Mouse (Mus musculus): ENCODE results near the gene Olfr486.
"Not testable (repeated sequence)": the region's sequence is repeated elsewhere in the genome, so short reads cannot be mapped to it uniquely, and the experiment has no call there.

Gene Olfr486

GRCm38 (mm10) chr7:108172642-108173041 is at the start of gene Olfr486:
Gene Olfr486, minus strand, starts transcription at chr7:108172742.
- not testable (repeated sequence) for DNase-seq (ENCODE audit: low spot score in 2 of 2)

- DNase-seq (ENCODE audit: low spot score in 2 of 2): not testable (repeated sequence)
These were observed 42.0 kb upstream of the Olfr486 start, which contains the start of gene Olfr487 for GRCm38 (mm10) chr7:108214536-108214935. Gene Olfr487, minus strand, starts transcription at chr7:108214636.

DNA sequence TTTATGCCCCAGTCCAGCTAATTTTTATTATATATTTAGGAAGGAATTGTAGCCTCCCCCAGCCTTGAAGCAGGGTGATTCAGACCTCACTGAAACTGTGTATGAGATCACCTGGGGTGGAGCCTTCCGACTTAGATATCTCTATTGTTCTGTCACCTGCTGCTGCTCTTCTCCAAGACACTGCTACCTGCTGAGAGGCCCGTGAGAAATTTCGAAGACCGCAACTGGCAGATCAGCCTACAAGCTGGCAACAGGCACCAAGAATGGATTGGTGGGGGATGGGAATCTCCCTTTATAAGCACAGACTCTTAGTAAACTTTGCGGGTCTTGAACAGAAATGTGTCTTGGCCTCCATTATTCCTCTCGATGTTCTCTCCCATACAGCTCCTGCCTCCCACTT is 24.4 kb upstream of the Olfr486 start:
- DNase-seq (ENCODE audit: low spot score in 2 of 2): no peak

GRCm38 (mm10) chr7:108196337-108196736 is 23.8 kb upstream of the Olfr486 start:
- DNase-seq (ENCODE audit: low spot score in 2 of 2): not testable (repeated sequence)

GRCm38 (mm10) chr7:108192714-108193113 is 20.2 kb upstream of the Olfr486 start:
- DNase-seq (ENCODE audit: low spot score in 2 of 2): not testable (repeated sequence)

DNA sequence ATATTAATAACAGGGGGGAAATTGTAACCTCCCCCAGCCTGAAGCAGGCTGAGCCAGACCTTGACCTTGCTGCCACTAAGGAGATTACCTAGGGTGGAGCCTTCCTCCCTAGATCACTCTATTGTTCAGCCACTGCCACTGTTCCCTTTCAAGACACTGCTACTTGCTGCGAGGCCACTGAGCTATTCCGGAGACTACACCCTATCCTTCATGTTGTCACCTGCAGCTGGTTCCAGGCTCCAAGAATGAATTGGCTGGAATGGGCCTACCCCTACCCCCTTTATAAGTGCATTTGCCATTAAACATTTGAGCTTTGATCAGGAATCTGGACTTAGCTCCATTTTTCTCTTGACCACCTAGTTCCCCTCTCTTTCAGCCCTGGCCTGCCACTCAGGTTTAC is 18.7 kb upstream of the Olfr486 start:
- DNase-seq (ENCODE audit: low spot score in 2 of 2): not testable (repeated sequence)

DNA sequence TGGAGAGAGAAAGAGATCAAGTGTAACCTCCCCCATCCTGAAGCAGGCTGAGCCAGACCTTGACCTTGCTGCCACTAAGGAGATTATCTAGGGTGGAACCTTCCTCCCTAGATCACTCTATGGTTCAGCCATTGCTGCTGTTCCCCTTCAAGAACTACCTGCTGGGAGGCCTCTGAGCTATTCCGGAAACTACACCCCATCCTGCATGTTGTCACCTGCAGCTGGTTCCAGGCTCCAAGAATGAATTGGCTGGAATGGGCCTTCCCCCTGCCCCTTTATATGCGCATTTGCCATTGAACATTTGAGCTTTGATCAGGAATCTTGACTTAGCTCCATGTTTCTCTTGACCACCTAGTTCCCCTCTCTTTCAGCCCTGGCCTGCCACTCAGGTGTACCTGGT is 12.7 kb upstream of the Olfr486 start:
- DNase-seq (ENCODE audit: low spot score in 2 of 2): not testable (repeated sequence)

GRCm38 (mm10) chr7:108184401-108184800 is 11.9 kb upstream of the Olfr486 start:
- DNase-seq (ENCODE audit: low spot score in 2 of 2): not testable (repeated sequence)

DNA sequence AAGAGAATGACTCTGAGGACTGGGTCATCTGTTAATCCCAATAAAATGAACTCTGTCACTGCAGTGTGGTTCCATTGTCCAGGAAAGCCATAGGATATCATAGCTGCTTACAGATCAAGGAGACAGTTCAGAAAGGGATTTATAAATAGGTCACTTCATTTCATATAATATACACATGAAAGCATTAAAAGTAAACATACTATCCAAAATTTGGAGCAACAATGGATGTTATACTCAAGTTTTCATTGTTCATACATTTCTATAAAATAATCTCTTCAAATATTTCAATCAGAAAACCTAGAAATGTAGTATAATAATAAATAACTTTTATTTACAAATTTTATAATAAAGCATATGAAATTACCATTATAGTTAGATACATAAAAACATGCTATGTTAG is 12.8 kb downstream of the Olfr486 start, which contains the start of gene Olfr485:
Olfr485 (minus strand) TSS at position 101 of the 400 bp plus-strand sequence.
- DNase-seq (ENCODE audit: low spot score in 2 of 2): no peak

GRCm38 (mm10) chr7:108127349-108127748 is 45.2 kb downstream of the Olfr486 start, which contains the start of gene Olfr484:
Gene Olfr484, minus strand, starts transcription at chr7:108127449.
- DNase-seq (ENCODE audit: low spot score in 2 of 2): no peak

All from frontal cortex, postnatal 14 days (tissue).